18 mouse cellular contexts compared by ENCODE assay signal in the genomic region with DNA sequence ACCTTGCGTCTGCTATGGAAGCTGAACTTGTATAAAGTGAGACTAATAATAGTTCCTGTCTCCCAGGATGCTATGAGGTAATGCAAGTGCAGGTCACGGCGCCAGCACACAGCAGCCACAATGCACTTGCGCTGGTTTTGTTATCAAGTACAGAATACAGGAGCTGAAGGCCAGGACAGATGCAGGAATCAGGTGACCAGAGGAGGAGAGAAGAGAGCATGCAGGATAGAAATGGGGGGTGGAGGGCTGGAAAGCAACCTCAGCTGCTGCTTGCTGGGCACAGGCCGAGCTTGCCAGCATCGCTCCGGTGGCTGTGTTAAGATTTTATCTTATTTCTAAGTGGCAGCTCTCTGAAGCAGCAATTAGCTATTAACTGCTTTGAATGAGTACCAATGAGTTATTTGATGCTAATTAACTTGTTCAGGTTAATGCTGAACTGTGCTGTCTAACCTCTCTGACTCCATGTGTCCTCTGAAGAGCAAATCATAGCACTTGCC. TPM values are rescaled to one million over a fixed set of nuclear protein-coding genes. Genes with fewer than 3 reads are reported as not detected.
A peak's percentile ranks its signal among the peaks of the same experiment; 100 is the strongest.
DNase-seq lines count a peak whose midpoint lies in the region; ATAC-seq and TF ChIP-seq lines count a peak whose summit lies in the region.
"Had no signal": no experiment of that assay in that cellular context is flagged by ENCODE, and none has a peak within 500 bp of the region (broad histone marks: within the 10 kb centered on the region; RNA-seq: fewer than 3 reads in every experiment).

No protein-coding gene starts in this region.

- no peaks in the 10 kb centered on the region for H3K36me3 ChIP-seq in forebrain, embryonic 12.5 days (replicated peaks)
- H3K36me3 ChIP-seq in forebrain, embryonic 15.5 days = no peaks in the 10 kb centered on the region
- H3K36me3 ChIP-seq in G1E (replicated peaks) = peaks cover 39% of the 10 kb centered on the region
- H3K36me3 ChIP-seq in heart, embryonic 12.5 days = no peaks in the 10 kb centered on the region
- no peaks in the 10 kb centered on the region for H3K36me3 ChIP-seq in kidney, embryonic 14.5 days (ENCODE audit: control insufficient read depth, insufficient read depth, low read length)
- H3K36me3 ChIP-seq: embryonic facial prominence, embryonic 15.5 days; liver, embryonic 15.5 days had no signal

- DNase-seq in G1E (ENCODE audit: low spot score) (no peak), adipocyte (ENCODE audit: low spot score) (no peak)
- DNase-seq in layer of hippocampus, adult 11-12 months (ENCODE audit: low spot score) = no peak
- no peak for DNase-seq in right cerebral cortex, postnatal 10 days (ENCODE audit: low spot score in 2 of 2)
- DNase-seq: adrenal gland, adult 2 months; cerebellum, adult 9-10 months; right cerebral cortex, postnatal 4 days had no signal

- no peak for TF ChIP-seq CTCF in G1E (IDR thresholded peaks at IDR 0.05; ENCODE audit: low read depth, low read length)

- H3K4me2 ChIP-seq in forebrain, embryonic 12.5 days = no peak overlapping the region
- H3K4me2 ChIP-seq in forebrain, embryonic 15.5 days (replicated peaks) = no peak overlapping the region
- peak overlapping the region; percentile 37; the same call in 1 of the 2 replicates for H3K4me2 ChIP-seq in heart, embryonic 12.5 days
- no peak overlapping the region for H3K4me2 ChIP-seq in kidney, embryonic 14.5 days (replicated peaks; ENCODE audit: low read depth, low read length)

- H3K9ac ChIP-seq in forebrain, embryonic 12.5 days = no peak overlapping the region
- no peak overlapping the region for H3K9ac ChIP-seq in forebrain, embryonic 15.5 days (replicated peaks)
- H3K9ac ChIP-seq in heart, embryonic 12.5 days = no peak overlapping the region
- H3K9ac ChIP-seq in kidney, embryonic 14.5 days (ENCODE audit: low read depth, low read length) = no peak overlapping the region
- H3K9ac ChIP-seq: liver, embryonic 15.5 days had no signal

- no peak overlapping the region for H3K4me3 ChIP-seq in forebrain, embryonic 12.5 days (replicated peaks)
- H3K4me3 ChIP-seq in forebrain, embryonic 15.5 days = no peak overlapping the region
- peak overlapping the region; percentile 37; the same call in 1 of the 2 replicates for H3K4me3 ChIP-seq in G1E (ENCODE audit: low read depth, low read length)
- no peak overlapping the region for H3K4me3 ChIP-seq in heart, embryonic 12.5 days
- H3K4me3 ChIP-seq in kidney, embryonic 14.5 days (ENCODE audit: low read length) = no peak overlapping the region

- no peaks in the 10 kb centered on the region; the same call in 1 of the 2 replicates for H3K27me3 ChIP-seq in forebrain, embryonic 12.5 days
- no peaks in the 10 kb centered on the region for H3K27me3 ChIP-seq in forebrain, embryonic 15.5 days
- H3K27me3 ChIP-seq in G1E (ENCODE audit: insufficient read depth, low read length) = peaks cover 2% of the 10 kb centered on the region
- no peaks in the 10 kb centered on the region for H3K27me3 ChIP-seq in heart, embryonic 12.5 days (replicated peaks)
- H3K27me3 ChIP-seq in kidney, embryonic 14.5 days (ENCODE audit: control insufficient read depth, insufficient read depth, low read length) = no peaks in the 10 kb centered on the region
- H3K27me3 ChIP-seq: embryonic facial prominence, embryonic 15.5 days; liver, embryonic 15.5 days had no signal

- H3K27ac ChIP-seq in forebrain, embryonic 12.5 days = peak overlapping the region; percentile 56; the same call in 1 of the 2 replicates
- no peak overlapping the region for H3K27ac ChIP-seq in forebrain, embryonic 15.5 days (replicated peaks)
- H3K27ac ChIP-seq in heart, embryonic 12.5 days (ENCODE audit: poor library complexity, severe bottlenecking) = peak overlapping the region; percentile 94
- H3K27ac ChIP-seq in kidney, embryonic 14.5 days (ENCODE audit: low read depth, low read length) = no peak overlapping the region
- H3K27ac ChIP-seq: embryonic facial prominence, embryonic 15.5 days; liver, embryonic 15.5 days had no signal

- peaks cover 10% of the 10 kb centered on the region for H3K4me1 ChIP-seq in forebrain, embryonic 12.5 days
- 0 out of 2 replicates have a peak, but pooled peaks cover 11% of the 10 kb centered on the region for H3K4me1 ChIP-seq in forebrain, embryonic 15.5 days
- peaks cover 49% of the 10 kb centered on the region for H3K4me1 ChIP-seq in G1E (ENCODE audit: insufficient read depth, low read depth, low read length)
- H3K4me1 ChIP-seq in heart, embryonic 12.5 days (replicated peaks) = peaks cover 23% of the 10 kb centered on the region
- peaks cover 8% of the 10 kb centered on the region; the same call in 1 of the 2 replicates for H3K4me1 ChIP-seq in kidney, embryonic 14.5 days (ENCODE audit: control insufficient read depth, insufficient read depth, low read length)

- peak; percentile 44; the same call in 1 of the 2 replicates for ATAC-seq in forebrain, embryonic 12.5 days (ENCODE audit: low FRiP score)
- ATAC-seq in forebrain, embryonic 15.5 days (replicated peaks) = no peak
- no peak for ATAC-seq in G1E (ENCODE audit: extremely low read depth, insufficient number of reproducible peaks, low FRiP score, poor library complexity, severe bottlenecking)
- ATAC-seq in heart, embryonic 12.5 days (ENCODE audit: insufficient number of reproducible peaks, low FRiP score) = peak; percentile 71
- ATAC-seq in kidney, embryonic 14.5 days (ENCODE audit: low FRiP score, low TSS enrichment) = peak; percentile 15; the same call in 1 of the 2 replicates

- WGBS in forebrain, embryonic 12.5 days = 72% methylated on average over 7 of the region's 7 CpGs
- WGBS in forebrain, embryonic 15.5 days = 57% methylated on average over 7 of the region's 7 CpGs
- WGBS in heart, embryonic 12.5 days = 36% methylated on average over 7 of the region's 7 CpGs
- WGBS in kidney, embryonic 14.5 days = 61% methylated on average over 7 of the region's 7 CpGs

- no peaks in the 10 kb centered on the region for H3K9me3 ChIP-seq in forebrain, embryonic 12.5 days
- no peaks in the 10 kb centered on the region for H3K9me3 ChIP-seq in forebrain, embryonic 15.5 days
- H3K9me3 ChIP-seq in G1E (replicated peaks) = no peaks in the 10 kb centered on the region
- no peaks in the 10 kb centered on the region for H3K9me3 ChIP-seq in heart, embryonic 12.5 days (replicated peaks)
- H3K9me3 ChIP-seq in kidney, embryonic 14.5 days (ENCODE audit: control insufficient read depth, low read length) = no peaks in the 10 kb centered on the region
- H3K9me3 ChIP-seq: embryonic facial prominence, embryonic 15.5 days; liver, embryonic 15.5 days had no signal

RNA-seq across cellular contexts. Expression of gene 6820408C15Rik, which starts 21.1 kb away (rescaled TPM):
- polyA plus RNA-seq in forebrain, embryonic 12.5 days (2016; fragmentation: Nextera tagmentation; extraction: Ambion mirVana) = 1.2 and 1.7 TPM in 2 replicates
- polyA plus RNA-seq in forebrain, embryonic 15.5 days (2015; fragmentation: Nextera tagmentation; extraction: Ambion mirVana) = 2.1 and 3.7 TPM in 2 replicates
- total RNA-seq in G1E (2014; fragmentation: Nextera tagmentation) (2.1 and 3.8 TPM in 2 replicates), G1E (2017) (0.49 and 0.64 TPM in 2 replicates)
- 0.17 and 0.18 TPM in 2 replicates for polyA plus RNA-seq in G1E (2012)
- polyA plus RNA-seq in heart, embryonic 12.5 days (2016; fragmentation: Nextera tagmentation; extraction: Ambion mirVana) = 1.7 and 2.1 TPM in 2 replicates
- polyA plus RNA-seq in kidney, embryonic 14.5 days (2014; fragmentation: Nextera tagmentation; extraction: Ambion mirVana) = 0.37 TPM in 2 replicates
- total RNA-seq: gastrocnemius, adult 18-20 months had no signal
- polyA plus RNA-seq: inflammation-experienced regulatory T-cells, adult 6 months had no signal

RNA-seq across cellular contexts. Expression of gene Zcchc3, which starts 21.6 kb away (rescaled TPM):
- 55.2 and 55.9 TPM in 2 replicates for polyA plus RNA-seq in forebrain, embryonic 12.5 days (2016; fragmentation: Nextera tagmentation; extraction: Ambion mirVana)
- polyA plus RNA-seq in forebrain, embryonic 15.5 days (2015; fragmentation: Nextera tagmentation; extraction: Ambion mirVana) = 18.7 TPM in 2 replicates
- total RNA-seq in G1E (2014; fragmentation: Nextera tagmentation) (21.1 and 23.7 TPM in 2 replicates), G1E (2017) (12.4 and 12.9 TPM in 2 replicates)
- polyA plus RNA-seq in G1E (2012) = 21.8 and 22.8 TPM in 2 replicates
- 61.4 and 64.9 TPM in 2 replicates for polyA plus RNA-seq in heart, embryonic 12.5 days (2016; fragmentation: Nextera tagmentation; extraction: Ambion mirVana)
- 51.1 and 62.2 TPM in 2 replicates for polyA plus RNA-seq in kidney, embryonic 14.5 days (2014; fragmentation: Nextera tagmentation; extraction: Ambion mirVana)

RNA-seq across cellular contexts. Expression of gene Defb23, which starts 28.0 kb away (rescaled TPM):
- polyA plus RNA-seq in forebrain, embryonic 12.5 days (2016; fragmentation: Nextera tagmentation; extraction: Ambion mirVana) = not detected in 2 replicates
- polyA plus RNA-seq in forebrain, embryonic 15.5 days (2015; fragmentation: Nextera tagmentation; extraction: Ambion mirVana) = not detected in 2 replicates
- total RNA-seq in G1E (2014; fragmentation: Nextera tagmentation) (not detected in 2 replicates), G1E (2017) (0.29 TPM in 1 of 2 replicates, not detected in the other)
- not detected in 2 replicates for polyA plus RNA-seq in G1E (2012)
- not detected in 2 replicates for polyA plus RNA-seq in heart, embryonic 12.5 days (2016; fragmentation: Nextera tagmentation; extraction: Ambion mirVana)
- not detected in 2 replicates for polyA plus RNA-seq in kidney, embryonic 14.5 days (2014; fragmentation: Nextera tagmentation; extraction: Ambion mirVana)
- total RNA-seq: adrenal gland, adult 2 months; gastrocnemius, adult 18-20 months; left cerebral cortex, postnatal 10 days had no signal
- polyA plus RNA-seq: adrenal gland, adult 2 months; embryonic facial prominence, embryonic 15.5 days; inflammation-experienced regulatory T-cells, adult 6 months; liver, embryonic 15.5 days; neural tube, embryonic 11.5 days; stomach, embryonic 16.5 days had no signal

RNA-seq across cellular contexts. Expression of gene Sox12, which starts 38.6 kb away (rescaled TPM):
- 16.3 and 19.3 TPM in 2 replicates for polyA plus RNA-seq in forebrain, embryonic 12.5 days (2016; fragmentation: Nextera tagmentation; extraction: Ambion mirVana)
- 17.7 and 18.3 TPM in 2 replicates for polyA plus RNA-seq in forebrain, embryonic 15.5 days (2015; fragmentation: Nextera tagmentation; extraction: Ambion mirVana)
- 29.4 and 34.4 TPM in 2 replicates for total RNA-seq in G1E (2014; fragmentation: Nextera tagmentation)
- total RNA-seq in G1E (2017) = 0.98 and 1.7 TPM in 2 replicates
- polyA plus RNA-seq in G1E (2012) = 60.0 and 62.8 TPM in 2 replicates
- 11.5 TPM in 2 replicates for polyA plus RNA-seq in heart, embryonic 12.5 days (2016; fragmentation: Nextera tagmentation; extraction: Ambion mirVana)
- 22.3 and 25.3 TPM in 2 replicates for polyA plus RNA-seq in kidney, embryonic 14.5 days (2014; fragmentation: Nextera tagmentation; extraction: Ambion mirVana)

RNA-seq across cellular contexts. Expression of gene Defb20, which starts 40.4 kb away (rescaled TPM):
- not detected in 2 replicates for polyA plus RNA-seq in forebrain, embryonic 12.5 days (2016; fragmentation: Nextera tagmentation; extraction: Ambion mirVana)
- not detected in 2 replicates for polyA plus RNA-seq in forebrain, embryonic 15.5 days (2015; fragmentation: Nextera tagmentation; extraction: Ambion mirVana)
- total RNA-seq in G1E (2014; fragmentation: Nextera tagmentation) = not detected in 2 replicates
- total RNA-seq in G1E (2017) = 0.22 TPM in 1 of 2 replicates, not detected in the other
- polyA plus RNA-seq in G1E (2012) = not detected in 2 replicates
- not detected in 2 replicates for polyA plus RNA-seq in heart, embryonic 12.5 days (2016; fragmentation: Nextera tagmentation; extraction: Ambion mirVana)
- polyA plus RNA-seq in kidney, embryonic 14.5 days (2014; fragmentation: Nextera tagmentation; extraction: Ambion mirVana) = not detected in 2 replicates
- total RNA-seq: adrenal gland, adult 2 months; gastrocnemius, adult 18-20 months; left cerebral cortex, postnatal 10 days had no signal
- polyA plus RNA-seq: adrenal gland, adult 2 months; embryonic facial prominence, embryonic 15.5 days; inflammation-experienced regulatory T-cells, adult 6 months; liver, embryonic 15.5 days; neural tube, embryonic 11.5 days; stomach, embryonic 16.5 days had no signal

Comparison
In these comparisons a context has a peak if more than half of its experiments do, and no peak if none do; other contexts are left out.
1. ATAC-seq: peak in forebrain, embryonic 12.5 days (single experiment), heart, embryonic 12.5 days (single experiment) and kidney, embryonic 14.5 days (single experiment); none in forebrain, embryonic 15.5 days (single experiment) and G1E (single experiment).
2. H3K27ac ChIP-seq: peak in forebrain, embryonic 12.5 days (single experiment) and heart, embryonic 12.5 days (single experiment); none in forebrain, embryonic 15.5 days (single experiment) and kidney, embryonic 14.5 days (single experiment).